Mouse (Mus musculus) midbrain, postnatal 0 days (tissue): ENCODE measurements around the gene Akap3. TPM values are rescaled to one million over a fixed set of nuclear protein-coding genes. Genes with fewer than 3 reads are reported as not detected.

ENCODE experiments used
- ATAC-seq: fragments of 200-750 bp; cut with Nextera tagmentation; 2 replicates; pipeline ENCODE4 v1.8.0; 2017; ENCODE audit warnings: moderate number of reproducible peaks, mild to moderate bottlenecking, moderate TSS enrichment, moderate library complexity; ENCODE audit not compliant: low FRiP score
- DNase-seq: peaks from one replicate; pipeline ENCODE4 v3.0.0-alpha.2; 2015; ENCODE audit warnings: low spot score
- H3K27ac ChIP-seq: fragments of 300-500 bp; sonication (generic); 2 replicates; pipeline ENCODE4 v1.5.1; 2014; ENCODE audit warnings: low read depth, mild to moderate bottlenecking, low read length, mixed read lengths
- H3K27me3 ChIP-seq: fragments of 300-500 bp; sonication (generic); 2 replicates; pipeline ENCODE4 v1.6.1; 2014; ENCODE audit warnings: low read length, control low read depth, mixed read lengths; ENCODE audit not compliant: insufficient read depth
- H3K36me3 ChIP-seq: fragments of 300-500 bp; sonication (generic); 2 replicates; pipeline ENCODE4 v1.6.1; 2014; ENCODE audit warnings: low read length, control low read depth, mixed read lengths; ENCODE audit not compliant: insufficient read depth
- H3K4me1 ChIP-seq: fragments of 300-500 bp; sonication (generic); 2 replicates; pipeline ENCODE4 v1.6.1; 2014; ENCODE audit warnings: mild to moderate bottlenecking, control low read depth, antibody characterized with exemption, low read length, mixed read lengths; ENCODE audit not compliant: insufficient read depth
- H3K4me2 ChIP-seq: fragments of 300-500 bp; sonication (generic); 2 replicates; pipeline ENCODE4 v1.6.1; 2014; ENCODE audit warnings: low read depth, mild to moderate bottlenecking, low read length, mixed read lengths; ENCODE audit not compliant: poor library complexity, severe bottlenecking
- H3K4me3 ChIP-seq: fragments of 300-500 bp; sonication (generic); 2 replicates; pipeline ENCODE4 v1.5.1; 2014; ENCODE audit warnings: low read depth, mild to moderate bottlenecking, low read length, moderate library complexity
- H3K9ac ChIP-seq: fragments of 300-500 bp; sonication (generic); replicated peaks from 2 replicates; pipeline ENCODE4 v1.6.1; 2014; ENCODE audit warnings: mild to moderate bottlenecking, low read length, moderate library complexity, mixed read lengths; ENCODE audit not compliant: poor library complexity, severe bottlenecking
- H3K9me3 ChIP-seq: fragments of 300-500 bp; sonication (generic); 2 replicates; pipeline ENCODE4 v1.6.1; 2016; ENCODE audit warnings: low read length, control low read depth
- CTCF ChIP-seq: IDR thresholded peaks from 2 replicates; pipeline ENCODE4 v1.5.1; 2016; ENCODE audit warnings: antibody characterized with exemption, mild to moderate bottlenecking
- WGBS: fragments of 180-500 bp; shearing (Covaris S2); extraction: QIAGEN DNeasy Blood & Tissue Kit; methylation state at CpG from one replicate; pipeline ENCODE4 v1.1.7; 2014; 5-methylcytosine and 5-hydroxymethylcytosine counted together
- polyA plus RNA-seq: library from polyadenylated mRNA; unstranded; fragments of >200 nt; fragmentation: Nextera tagmentation; extraction: Ambion mirVana; gene quantifications from 2 replicates; pipeline ENCODE4 v1.2.1, GENCODE M21; 2015
- total RNA-seq: library from RNA; depleted of rRNA; stranded (reverse); fragments of >200 nt; gene quantifications from 2 replicates; pipeline ENCODE4 v1.2.3, GENCODE M21; 2014; rRNA removed

Akap3 gene
- total RNA-seq (0.11 and 0.47 TPM in 2 replicates), polyA plus RNA-seq (0.16 and 0.21 TPM in 2 replicates)

GRCm38 (mm10) chr6:126852881-126853280, at the start of gene Akap3:
Akap3 (plus strand) TSS chr6:126853098.
- H3K9me3 ChIP-seq: no peaks in the 10 kb centered on the region
- TF ChIP-seq CTCF: no peak
- no peak within 1 kb of the TSS for H3K27ac ChIP-seq
- H3K4me1 ChIP-seq: peaks cover 4% of the 10 kb centered on the region
- no peaks in the 10 kb centered on the region for H3K27me3 ChIP-seq
- ATAC-seq (no peak), DNase-seq (no peak)
- H3K9ac ChIP-seq: no peak within 1 kb of the TSS
- no peak within 1 kb of the TSS for H3K4me2 ChIP-seq
- H3K36me3 ChIP-seq: no peaks in the 10 kb centered on the region
- no peak within 1 kb of the TSS for H3K4me3 ChIP-seq

GRCm38 (mm10) chr6:126806783-126807182, 46.1 kb upstream of the Akap3 start:
- no peak overlapping the region for H3K27ac ChIP-seq
- no peaks in the 10 kb centered on the region for H3K27me3 ChIP-seq
- WGBS: 85% methylated on average over 3 of the region's 3 CpGs
- no peak overlapping the region for H3K9ac ChIP-seq
- H3K4me1 ChIP-seq: no peaks in the 10 kb centered on the region
- no peak overlapping the region for H3K4me2 ChIP-seq
- H3K4me3 ChIP-seq: no peak overlapping the region
- peak; percentile 48 for TF ChIP-seq CTCF
- ATAC-seq (no peak), DNase-seq (no peak)
- no peaks in the 10 kb centered on the region for H3K9me3 ChIP-seq
- no peaks in the 10 kb centered on the region for H3K36me3 ChIP-seq

GRCm38 (mm10) chr6:126808134-126808533, 44.8 kb upstream of the Akap3 start:
- H3K9ac ChIP-seq: no peak overlapping the region
- no peak overlapping the region for H3K27ac ChIP-seq
- no peaks in the 10 kb centered on the region for H3K27me3 ChIP-seq
- no peaks in the 10 kb centered on the region for H3K9me3 ChIP-seq
- WGBS: 67% methylated on average over 4 of the region's 4 CpGs
- H3K36me3 ChIP-seq: no peaks in the 10 kb centered on the region
- no peak overlapping the region for H3K4me2 ChIP-seq
- H3K4me3 ChIP-seq: no peak overlapping the region
- no peak for TF ChIP-seq CTCF
- H3K4me1 ChIP-seq: no peaks in the 10 kb centered on the region
- ATAC-seq: no peak
- no peak for DNase-seq

GRCm38 (mm10) chr6:126808561-126808960, 44.3 kb upstream of the Akap3 start:
- no peak for DNase-seq
- no peak for TF ChIP-seq CTCF
- H3K27ac ChIP-seq: no peak overlapping the region
- WGBS: 86% methylated on average over 8 of the region's 8 CpGs
- no peak overlapping the region for H3K4me3 ChIP-seq
- no peaks in the 10 kb centered on the region for H3K36me3 ChIP-seq
- no peak overlapping the region for H3K9ac ChIP-seq
- H3K4me2 ChIP-seq: no peak overlapping the region
- no peaks in the 10 kb centered on the region for H3K4me1 ChIP-seq
- no peaks in the 10 kb centered on the region for H3K27me3 ChIP-seq
- H3K9me3 ChIP-seq: no peaks in the 10 kb centered on the region
- no peak for ATAC-seq

GRCm38 (mm10) chr6:126811481-126811880, 41.4 kb upstream of the Akap3 start:
- no peaks in the 10 kb centered on the region for H3K36me3 ChIP-seq
- ATAC-seq: no peak

GRCm38 (mm10) chr6:126815206-126815750, 37.6 kb upstream of the Akap3 start:
- Histone ChIP-seq H3K4me2 (no peak overlapping the region), H3K9me3 (no peaks in the 10 kb centered on the region), H3K9ac (no peak overlapping the region), H3K4me1 (no peaks in the 10 kb centered on the region), H3K27me3 (no peaks in the 10 kb centered on the region), H3K36me3 (no peaks in the 10 kb centered on the region), H3K27ac (no peak overlapping the region), H3K4me3 (no peak overlapping the region)
- TF ChIP-seq CTCF: no peak
- WGBS: 51% methylated on average over 6 of the region's 6 CpGs
- DNase-seq: no peak
- ATAC-seq: no peak

More at GRCm38 (mm10) chr6:126811481-126811880, 41.4 kb upstream of the Akap3 start:
- DNase-seq: no peak
- Histone ChIP-seq H3K27ac (no peak overlapping the region), H3K4me1 (no peaks in the 10 kb centered on the region), H3K9me3 (no peaks in the 10 kb centered on the region), H3K9ac (no peak overlapping the region), H3K27me3 (no peaks in the 10 kb centered on the region), H3K4me3 (no peak overlapping the region), H3K4me2 (no peak overlapping the region)
- no peak for TF ChIP-seq CTCF
- 89% methylated on average over 4 of the region's 4 CpGs for WGBS
